Comparison of ENCODE assay signal across 8 mouse cellular contexts in genomic region chr6:72513071-72513440, GRCm38 (mm10). TPM values are rescaled to one million over a fixed set of nuclear protein-coding genes. Genes with fewer than 3 reads are reported as not detected.
DNase-seq lines count a peak whose midpoint lies in the region; ATAC-seq and TF ChIP-seq lines count a peak whose summit lies in the region.

No protein-coding gene starts in this region.

- peak overlapping the region; percentile 89 for H3K27ac ChIP-seq in kidney, embryonic 16.5 days (ENCODE audit: low read length)
- H3K27ac ChIP-seq in cortical plate, adult 2 months (ENCODE audit: insufficient read depth, low read length) = peak overlapping the region; percentile 75
- H3K27ac ChIP-seq in hindbrain, embryonic 14.5 days = peak overlapping the region; percentile 93
- peak overlapping the region; percentile 97 for H3K27ac ChIP-seq in midbrain, embryonic 14.5 days (replicated peaks; ENCODE audit: low read depth, low read length)

- H3K9ac ChIP-seq in kidney, embryonic 16.5 days (replicated peaks; ENCODE audit: low read length) = peak overlapping the region; percentile 77
- peak overlapping the region; percentile 53 for H3K9ac ChIP-seq in hindbrain, embryonic 14.5 days
- peak overlapping the region; percentile 60 for H3K9ac ChIP-seq in midbrain, embryonic 14.5 days (replicated peaks; ENCODE audit: low read length)

- peaks cover 32% of the 10 kb centered on the region for H3K4me1 ChIP-seq in kidney, embryonic 16.5 days (ENCODE audit: insufficient read depth, low read length)
- peaks cover 11% of the 10 kb centered on the region for H3K4me1 ChIP-seq in cortical plate, adult 2 months (ENCODE audit: control insufficient read depth, insufficient read depth, low read length)
- H3K4me1 ChIP-seq in hindbrain, embryonic 14.5 days (replicated peaks; ENCODE audit: control insufficient read depth, insufficient read depth, low read length) = peaks cover 22% of the 10 kb centered on the region
- peaks cover 29% of the 10 kb centered on the region for H3K4me1 ChIP-seq in midbrain, embryonic 14.5 days (ENCODE audit: control insufficient read depth, insufficient read depth, low read length)

- no peaks in the 10 kb centered on the region for H3K9me3 ChIP-seq in kidney, embryonic 16.5 days (ENCODE audit: low read length)
- no peaks in the 10 kb centered on the region for H3K9me3 ChIP-seq in hindbrain, embryonic 14.5 days (ENCODE audit: control insufficient read depth, low read length)
- no peaks in the 10 kb centered on the region for H3K9me3 ChIP-seq in midbrain, embryonic 14.5 days (ENCODE audit: control insufficient read depth, low read length)

- H3K36me3 ChIP-seq in kidney, embryonic 16.5 days (ENCODE audit: insufficient read depth, low read length) = no peaks in the 10 kb centered on the region
- H3K36me3 ChIP-seq in hindbrain, embryonic 14.5 days (replicated peaks; ENCODE audit: control insufficient read depth, insufficient read depth) = no peaks in the 10 kb centered on the region
- no peaks in the 10 kb centered on the region for H3K36me3 ChIP-seq in midbrain, embryonic 14.5 days (ENCODE audit: control insufficient read depth, insufficient read depth, low read length)

- TF ChIP-seq POLR2A in cortical plate, adult 2 months (IDR thresholded peaks at IDR 0.05; ENCODE audit: extremely low read depth, insufficient read depth, low read length) = no peak

- WGBS in kidney, embryonic 16.5 days = 54% methylated on average over 7 of the region's 7 CpGs
- 31% methylated on average over 7 of the region's 7 CpGs for WGBS in hindbrain, embryonic 14.5 days
- WGBS in midbrain, embryonic 14.5 days = 36% methylated on average over 7 of the region's 7 CpGs

- H3K4me2 ChIP-seq in kidney, embryonic 16.5 days (replicated peaks; ENCODE audit: low read depth, low read length) = peak overlapping the region; percentile 58
- peak overlapping the region; percentile 54 for H3K4me2 ChIP-seq in hindbrain, embryonic 14.5 days (replicated peaks)
- H3K4me2 ChIP-seq in midbrain, embryonic 14.5 days (ENCODE audit: low read length) = peak overlapping the region; percentile 56

- peak overlapping the region; percentile 44 for H3K4me3 ChIP-seq in kidney, embryonic 16.5 days (ENCODE audit: low read length)
- no peak overlapping the region; the same call in 1 of the 2 replicates for H3K4me3 ChIP-seq in cortical plate, adult 2 months (ENCODE audit: insufficient read depth, low read length)
- H3K4me3 ChIP-seq in hindbrain, embryonic 14.5 days (replicated peaks; ENCODE audit: low read length) = peak overlapping the region; percentile 19; the same call in 1 of the 2 replicates
- peak overlapping the region; percentile 30 for H3K4me3 ChIP-seq in midbrain, embryonic 14.5 days (replicated peaks; ENCODE audit: low read depth, low read length)

- TF ChIP-seq CTCF in cortical plate, adult 2 months (IDR thresholded peaks at IDR 0.05; ENCODE audit: extremely low read depth, insufficient read depth, low read length) = no peak

- no peaks in the 10 kb centered on the region for H3K27me3 ChIP-seq in kidney, embryonic 16.5 days (ENCODE audit: insufficient read depth, low read length)
- no peaks in the 10 kb centered on the region for H3K27me3 ChIP-seq in hindbrain, embryonic 14.5 days (ENCODE audit: control insufficient read depth, insufficient read depth, low read length)
- no peaks in the 10 kb centered on the region for H3K27me3 ChIP-seq in midbrain, embryonic 14.5 days (ENCODE audit: control insufficient read depth, insufficient read depth, low read length)

- DNase-seq in kidney, postnatal 4 days = no peak
- DNase-seq in hindbrain, embryonic 14.5 days (ENCODE audit: low spot score) = peak; percentile 60
- no peak for DNase-seq in midbrain, embryonic 14.5 days
- no peak for DNase-seq in cerebellum, postnatal 25 days
- no peak for DNase-seq in adrenal gland, postnatal 4 days (ENCODE audit: low spot score in 2 of 2)

- no peak for ATAC-seq in kidney, embryonic 16.5 days (ENCODE audit: low FRiP score, low TSS enrichment)
- ATAC-seq in hindbrain, embryonic 14.5 days (ENCODE audit: low FRiP score) = 0 out of 2 replicates have a peak, but pooled peaks have one; percentile 1
- no peak; the same call in 1 of the 2 replicates for ATAC-seq in midbrain, embryonic 14.5 days (ENCODE audit: low FRiP score, low TSS enrichment)
- no peak for ATAC-seq in inflammation-experienced regulatory T-cells, adult 6 months

RNA-seq across cellular contexts. Expression of gene Sh2d6, which starts 8.5 kb away (rescaled TPM):
- polyA plus RNA-seq in kidney, embryonic 16.5 days (2015; fragmentation: Nextera tagmentation; extraction: Ambion mirVana) = 0.17 TPM in 1 of 2 replicates, not detected in the other
- polyA plus RNA-seq in cortical plate, adult 2 months (2012; rRNA removed) = 0.48 and 0.72 TPM in 2 replicates
- 0.24 and 0.82 TPM in 2 replicates for polyA plus RNA-seq in hindbrain, embryonic 14.5 days (2014; fragmentation: Nextera tagmentation; extraction: Ambion mirVana)
- 0.98 and 1.1 TPM in 2 replicates for polyA plus RNA-seq in midbrain, embryonic 14.5 days (2014; fragmentation: Nextera tagmentation; extraction: Ambion mirVana)
- total RNA-seq in adrenal gland, postnatal 4 days (2021) = under 1 TPM; 0.76 to 0.78 TPM
- polyA plus RNA-seq in inflammation-experienced regulatory T-cells, adult 6 months (2017; shearing (Covaris generic)) = not detected

RNA-seq across cellular contexts. Expression of gene Capg, which starts 31.1 kb away (rescaled TPM):
- polyA plus RNA-seq in kidney, embryonic 16.5 days (2015; fragmentation: Nextera tagmentation; extraction: Ambion mirVana) = 83.1 and 94.3 TPM in 2 replicates
- polyA plus RNA-seq in cortical plate, adult 2 months (2012; rRNA removed) = 3.0 and 3.1 TPM in 2 replicates
- 8.1 and 10.3 TPM in 2 replicates for polyA plus RNA-seq in hindbrain, embryonic 14.5 days (2014; fragmentation: Nextera tagmentation; extraction: Ambion mirVana)
- 3.3 and 8.6 TPM in 2 replicates for polyA plus RNA-seq in midbrain, embryonic 14.5 days (2014; fragmentation: Nextera tagmentation; extraction: Ambion mirVana)
- total RNA-seq in adrenal gland, postnatal 4 days (2021) = 10 to 100 TPM; 48.9 to 55.2 TPM
- 100 to 1,000 TPM; 499 to 613 (median 536) TPM for polyA plus RNA-seq in inflammation-experienced regulatory T-cells, adult 6 months (2017; shearing (Covaris generic))
